Mouse (Mus musculus): ENCODE results near the gene Hoxa4.

DNA sequence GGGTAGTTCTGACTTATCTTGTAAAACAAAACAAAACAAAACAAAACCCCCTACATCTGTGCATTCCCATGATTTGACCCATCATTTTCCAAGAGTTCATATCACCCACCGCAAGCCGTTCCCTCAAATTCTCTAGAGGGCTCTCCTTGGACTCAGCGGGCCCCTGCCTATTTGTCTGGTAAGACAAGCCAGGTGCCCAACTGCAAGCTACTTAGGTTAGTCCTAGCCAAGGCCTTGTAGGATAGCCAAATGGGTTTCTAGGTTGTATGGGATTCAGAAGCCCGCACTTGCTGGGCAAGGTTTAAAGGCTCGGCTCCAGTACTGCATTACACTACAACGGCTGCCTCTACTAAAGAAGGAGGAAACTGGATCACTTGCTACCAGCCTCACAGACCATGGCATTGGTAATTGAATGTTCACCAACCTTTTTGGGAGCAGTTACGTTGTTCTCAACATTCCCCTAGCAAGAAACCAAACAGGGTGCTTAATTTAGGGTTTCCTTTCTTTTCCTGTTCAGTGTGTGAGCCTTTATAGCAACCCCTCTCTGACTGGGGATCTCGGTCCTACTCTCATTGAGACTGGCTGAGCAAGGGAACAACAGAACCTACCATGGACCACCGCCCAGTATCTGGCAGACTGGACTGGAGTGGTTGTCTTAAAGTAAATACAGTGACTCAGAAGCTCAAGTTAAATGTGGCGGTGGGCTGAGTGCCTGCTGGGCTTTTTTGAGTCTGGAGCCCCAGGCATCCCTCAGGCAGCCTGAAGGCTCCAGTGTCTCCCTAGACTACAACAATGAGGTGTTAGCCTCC, 46.0 kb upstream of the Hoxa4 start:
- TF ChIP-seq CTCF (IDR thresholded peaks at IDR 0.05; ENCODE audit: low read depth, low read length): no peak
- no peak for TF ChIP-seq GATA1 (IDR thresholded peaks at IDR 0.05; ENCODE audit: borderline replicate concordance, low read length)
- no peak for TF ChIP-seq TAL1 (conservative IDR thresholded peaks at IDR 0.05; ENCODE audit: low read depth, low read length)
- TF ChIP-seq POLR2AphosphoS5 (IDR thresholded peaks at IDR 0.05; ENCODE audit: insufficient replicate concordance, low read depth, low read length): no peak

Measured in G1E (cell line).